Mouse (Mus musculus): Measurements from ENCODE around the gene Fmnl2. TPM values are rescaled to one million over a fixed set of nuclear protein-coding genes. Genes with fewer than 3 reads are reported as not detected.

The Fmnl2 gene
- polyA plus RNA-seq, 1 experiment from 2014 or later: 8.6 TPM

DNA sequence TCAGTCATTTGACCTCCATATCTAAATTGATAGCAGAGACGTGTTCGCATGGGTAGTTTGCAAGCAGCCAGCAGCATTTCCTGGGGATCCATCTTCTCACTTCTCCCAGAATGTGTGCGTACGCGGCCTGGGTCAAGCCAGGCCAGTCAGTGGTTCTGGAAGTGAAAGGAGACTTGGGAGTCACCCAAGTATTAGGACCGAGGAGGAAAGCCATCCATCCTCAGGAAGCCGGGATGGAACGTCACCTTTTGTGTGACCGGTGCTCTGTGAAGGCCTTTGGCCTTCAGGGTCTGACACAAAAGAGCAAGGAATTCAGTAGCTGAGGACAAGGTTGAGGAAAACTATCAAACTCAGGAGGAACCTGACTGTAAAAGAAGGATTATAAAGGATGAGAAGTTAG, 136.9 kb downstream of the Fmnl2 start:
- Histone ChIP-seq H3K4me1 (replicated peaks) (peaks cover 16% of the 10 kb centered on the region), H3K27ac (replicated peaks) (no peak overlapping the region), H3K36me3 (no peaks in the 10 kb centered on the region), H3K4me2 (no peak overlapping the region), H3K9me3 (no peaks in the 10 kb centered on the region), H3K9ac (no peak overlapping the region), H3K4me3 (no peak overlapping the region), H3K27me3 (no peaks in the 10 kb centered on the region)
- ATAC-seq (ENCODE audit: low FRiP score, low read depth): no peak
- WGBS: 84% methylated on average over 9 of the region's 9 CpGs

DNA sequence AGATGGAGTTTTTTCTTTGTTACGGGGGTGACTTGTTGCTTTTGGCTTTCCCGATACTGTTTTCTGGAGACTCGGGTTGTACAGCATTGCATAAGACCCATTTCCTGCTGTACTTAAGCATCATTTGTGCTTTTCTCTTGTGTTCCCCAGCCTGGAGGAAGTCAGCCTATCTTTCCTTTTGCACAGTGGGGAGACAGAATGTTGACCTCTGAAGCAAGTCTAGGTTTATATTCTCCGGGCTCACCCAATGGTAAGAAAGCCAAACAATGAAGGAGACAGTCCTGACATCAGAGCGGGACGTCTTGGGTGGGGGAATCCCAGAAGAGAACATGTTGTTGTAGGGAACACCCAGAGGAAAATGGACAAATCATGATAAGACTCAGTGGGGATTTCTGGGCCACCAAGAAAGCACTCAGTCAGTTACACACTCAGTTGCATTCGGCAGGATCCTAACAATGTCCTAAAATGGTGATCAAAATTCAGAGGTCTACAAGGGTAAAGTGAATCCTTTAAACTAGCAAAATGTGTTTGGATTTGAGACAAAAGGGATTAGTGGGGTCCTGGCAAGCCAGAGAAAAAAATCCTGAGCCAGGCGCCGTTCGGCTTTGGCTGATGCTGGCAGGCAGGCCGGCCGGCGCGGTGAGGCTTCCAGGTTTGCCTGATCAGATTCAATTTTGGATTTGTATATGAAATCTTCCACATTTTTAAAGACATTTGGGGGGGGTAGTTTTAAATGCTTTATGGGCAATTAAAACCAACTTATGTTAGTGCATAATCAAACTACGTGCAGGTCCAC, 140.5 kb downstream of the Fmnl2 start:
- Histone ChIP-seq H3K9ac (no peak overlapping the region), H3K27me3 (no peaks in the 10 kb centered on the region), H3K4me3 (no peak overlapping the region), H3K4me2 (no peak overlapping the region), H3K27ac (replicated peaks) (no peak overlapping the region), H3K36me3 (no peaks in the 10 kb centered on the region), H3K9me3 (no peaks in the 10 kb centered on the region), H3K4me1 (replicated peaks) (peaks cover 11% of the 10 kb centered on the region)
- no peak for ATAC-seq (ENCODE audit: low FRiP score, low read depth)
- WGBS: 72% methylated on average over 15 of the region's 15 CpGs

DNA sequence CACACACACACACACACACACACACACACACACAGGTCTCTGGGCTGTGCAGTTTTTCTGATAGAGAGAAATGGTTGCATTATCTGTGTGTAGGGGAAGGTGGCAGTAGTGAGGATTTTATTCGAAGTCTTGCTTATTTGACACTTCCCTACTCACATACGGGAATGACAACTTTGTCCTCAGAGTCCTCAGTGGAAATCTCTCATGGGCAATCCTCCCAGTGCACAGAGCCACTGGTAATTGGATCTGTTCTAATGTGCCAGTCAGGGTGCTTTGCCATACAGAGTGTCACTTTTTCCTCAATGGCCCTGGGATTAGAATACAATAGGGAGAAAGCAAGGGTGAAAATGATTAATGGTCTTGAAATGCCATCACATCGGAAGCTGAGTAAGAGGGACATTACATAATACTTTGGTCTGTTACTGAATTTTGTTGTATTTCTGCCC, 141.9 kb downstream of the Fmnl2 start:
- ATAC-seq (ENCODE audit: low FRiP score, low read depth): peak; percentile 64; the same call in 1 of the 2 replicates
- WGBS: 33% methylated on average over 3 of the region's 3 CpGs
- no peak overlapping the region for H3K9ac ChIP-seq
- H3K36me3 ChIP-seq: no peaks in the 10 kb centered on the region
- H3K27ac ChIP-seq (replicated peaks): no peak overlapping the region
- no peak overlapping the region for H3K4me2 ChIP-seq
- H3K4me3 ChIP-seq: no peak overlapping the region
- no peaks in the 10 kb centered on the region for H3K27me3 ChIP-seq
- peaks cover 11% of the 10 kb centered on the region for H3K4me1 ChIP-seq (replicated peaks)
- H3K9me3 ChIP-seq: no peaks in the 10 kb centered on the region

DNA sequence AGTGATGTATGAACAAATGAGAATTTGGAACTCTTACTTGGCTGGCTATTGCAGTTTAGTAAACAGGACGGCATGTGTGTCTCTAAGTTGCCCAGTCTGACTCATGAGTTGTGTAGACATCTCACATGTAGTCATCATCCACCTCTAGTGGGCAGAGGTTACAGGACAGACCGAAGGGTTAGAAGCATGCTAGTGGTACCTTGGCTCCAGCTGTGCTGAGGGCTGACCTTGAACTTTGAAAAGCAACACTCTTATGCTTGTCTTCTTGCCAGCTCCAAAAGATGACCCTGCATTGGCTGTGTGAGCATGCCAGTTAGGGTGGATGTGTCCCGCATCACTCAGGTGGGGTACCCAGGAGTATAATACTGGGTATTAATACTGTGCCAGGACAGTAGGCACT, 142.8 kb downstream of the Fmnl2 start:
- Histone ChIP-seq H3K4me1 (replicated peaks) (peaks cover 11% of the 10 kb centered on the region), H3K4me2 (no peak overlapping the region), H3K9me3 (no peaks in the 10 kb centered on the region), H3K27ac (replicated peaks) (no peak overlapping the region), H3K9ac (no peak overlapping the region), H3K27me3 (no peaks in the 10 kb centered on the region), H3K4me3 (no peak overlapping the region), H3K36me3 (no peaks in the 10 kb centered on the region)
- 95% methylated on average over 3 of the region's 3 CpGs for WGBS
- ATAC-seq (ENCODE audit: low FRiP score, low read depth): 0 out of 2 replicates have a peak, but pooled peaks have one; percentile 4

DNA sequence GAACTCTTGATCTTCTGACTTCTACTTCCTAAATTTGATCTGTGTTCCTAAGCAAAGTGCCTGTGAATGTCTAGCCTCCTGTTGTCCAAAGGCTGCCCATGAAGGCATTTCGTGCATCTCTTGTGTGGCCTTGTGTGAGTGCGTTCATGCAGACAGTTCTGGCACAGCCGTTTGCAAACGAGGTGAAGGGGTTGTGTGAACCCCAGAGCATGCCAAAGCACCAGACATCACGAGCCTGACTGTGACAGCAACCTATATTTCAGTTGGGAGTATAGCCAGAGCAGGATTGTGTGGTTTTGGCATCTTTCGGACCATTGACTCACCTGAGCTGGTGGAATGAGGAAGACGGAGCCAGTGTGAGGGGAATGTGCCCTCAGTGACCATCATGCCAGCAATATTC, 148.5 kb downstream of the Fmnl2 start:
- no peak overlapping the region for H3K27ac ChIP-seq (replicated peaks)
- no peak overlapping the region for H3K9ac ChIP-seq
- no peaks in the 10 kb centered on the region for H3K27me3 ChIP-seq
- no peak overlapping the region for H3K4me2 ChIP-seq
- no peaks in the 10 kb centered on the region for H3K9me3 ChIP-seq
- 48% methylated on average over 7 of the region's 7 CpGs for WGBS
- H3K4me1 ChIP-seq (replicated peaks): peaks cover 27% of the 10 kb centered on the region
- no peak overlapping the region for H3K4me3 ChIP-seq
- H3K36me3 ChIP-seq: no peaks in the 10 kb centered on the region
- ATAC-seq (ENCODE audit: low FRiP score, low read depth): no peak

DNA sequence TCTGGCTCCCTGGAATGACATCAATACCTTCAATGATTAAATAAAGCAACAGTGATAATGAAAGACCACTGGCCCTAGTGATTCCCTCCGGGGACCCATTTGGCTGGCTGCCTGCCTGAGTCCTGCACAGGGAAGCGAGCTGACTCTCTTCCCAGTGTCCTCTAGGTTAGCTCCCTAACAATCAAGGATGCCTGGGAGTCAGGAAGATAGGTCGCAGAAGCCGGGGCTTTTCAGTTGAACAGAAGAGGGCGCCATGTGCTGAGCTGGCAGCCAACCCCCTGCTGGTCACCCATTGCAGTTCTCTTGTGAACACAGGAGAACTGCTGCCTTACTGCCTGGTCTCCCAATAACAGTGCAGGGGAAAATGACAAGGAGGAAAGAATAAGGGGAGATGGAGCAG, 149.5 kb downstream of the Fmnl2 start:
- Histone ChIP-seq H3K4me3 (no peak overlapping the region), H3K9ac (no peak overlapping the region), H3K4me1 (replicated peaks) (peaks cover 31% of the 10 kb centered on the region), H3K4me2 (no peak overlapping the region), H3K27ac (replicated peaks) (no peak overlapping the region), H3K27me3 (no peaks in the 10 kb centered on the region), H3K36me3 (no peaks in the 10 kb centered on the region), H3K9me3 (no peaks in the 10 kb centered on the region)
- WGBS: 13% methylated on average over 5 of the region's 5 CpGs
- no peak for ATAC-seq (ENCODE audit: low FRiP score, low read depth)

DNA sequence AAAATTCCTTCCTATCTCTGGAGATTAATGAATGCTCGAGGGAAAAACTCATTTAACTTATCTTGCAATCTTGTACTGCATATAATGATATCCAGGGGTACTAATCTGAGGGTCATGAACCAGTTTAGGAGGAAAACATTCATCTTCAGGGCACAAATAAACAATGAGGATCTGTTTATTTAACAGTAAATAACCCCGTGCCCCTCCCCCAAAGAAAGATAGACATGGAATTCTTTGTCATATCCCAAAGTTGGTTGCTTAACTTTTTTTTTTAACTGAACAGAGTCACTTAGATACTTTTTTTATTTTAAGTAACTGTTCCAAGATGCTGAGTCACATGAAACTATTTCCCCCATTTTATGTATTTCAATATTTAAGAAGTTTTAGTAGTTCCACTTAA, 155.4 kb downstream of the Fmnl2 start:
- H3K4me3 ChIP-seq: no peak overlapping the region
- WGBS: 68% methylated on average over 2 of the region's 2 CpGs
- no peaks in the 10 kb centered on the region for H3K36me3 ChIP-seq
- H3K4me1 ChIP-seq (replicated peaks): peaks cover 19% of the 10 kb centered on the region; the same call in 1 of the 2 replicates
- no peak overlapping the region for H3K4me2 ChIP-seq
- no peaks in the 10 kb centered on the region for H3K9me3 ChIP-seq
- H3K27me3 ChIP-seq: no peaks in the 10 kb centered on the region
- no peak overlapping the region for H3K27ac ChIP-seq (replicated peaks)
- ATAC-seq (ENCODE audit: low FRiP score, low read depth): no peak
- no peak overlapping the region for H3K9ac ChIP-seq

DNA sequence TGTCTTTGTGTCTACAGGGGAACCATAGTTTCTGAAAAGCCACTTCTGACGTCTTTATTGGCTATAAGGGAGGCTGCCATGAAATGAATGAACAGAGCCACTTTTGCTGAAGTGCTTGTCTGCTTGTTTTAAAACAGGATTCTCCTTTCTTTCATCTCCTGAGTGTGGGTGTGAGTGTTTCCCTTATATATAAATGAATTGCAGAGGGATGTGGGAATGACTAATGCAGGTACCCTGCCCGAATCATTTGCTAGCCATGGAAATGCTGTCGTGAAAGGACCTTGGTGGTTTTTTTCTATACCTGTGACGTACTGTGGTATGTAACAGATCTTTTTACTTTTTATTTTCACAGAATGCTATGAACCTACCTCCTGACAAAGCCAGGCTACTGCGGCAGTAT, 156.8 kb downstream of the Fmnl2 start:
- ATAC-seq (ENCODE audit: low FRiP score, low read depth): no peak
- WGBS: 76% methylated on average over 5 of the region's 5 CpGs
- Histone ChIP-seq H3K27ac (replicated peaks) (no peak overlapping the region), H3K27me3 (no peaks in the 10 kb centered on the region), H3K9ac (no peak overlapping the region), H3K4me1 (replicated peaks) (peaks cover 13% of the 10 kb centered on the region; the same call in 1 of the 2 replicates), H3K4me2 (no peak overlapping the region), H3K9me3 (no peaks in the 10 kb centered on the region), H3K36me3 (no peaks in the 10 kb centered on the region), H3K4me3 (no peak overlapping the region)

DNA sequence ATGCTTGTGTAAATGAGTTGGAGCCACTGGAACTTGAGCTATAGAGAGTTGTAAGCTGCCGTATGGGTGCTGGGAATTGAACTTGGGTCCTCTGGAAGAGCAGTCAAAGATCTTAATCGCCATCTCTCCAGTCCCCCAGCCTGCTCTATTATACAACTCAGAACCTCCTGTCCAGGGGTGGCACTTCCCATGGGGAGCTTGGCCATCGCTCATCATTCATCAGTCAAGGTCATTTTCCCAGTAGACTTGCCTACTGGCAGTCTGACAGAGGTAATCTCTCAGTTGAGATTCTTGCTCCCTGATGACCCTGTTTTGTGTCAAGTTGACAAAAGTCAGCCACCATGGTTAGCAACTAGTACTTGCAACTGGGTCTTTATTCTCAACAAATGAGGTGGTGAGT, 165.3 kb downstream of the Fmnl2 start:
- H3K4me2 ChIP-seq: no peak overlapping the region
- H3K4me3 ChIP-seq: no peak overlapping the region
- no peaks in the 10 kb centered on the region for H3K27me3 ChIP-seq
- H3K4me1 ChIP-seq (replicated peaks): no peaks in the 10 kb centered on the region
- H3K9me3 ChIP-seq: no peaks in the 10 kb centered on the region
- WGBS: 94% methylated on average over 3 of the region's 3 CpGs
- no peak for ATAC-seq (ENCODE audit: low FRiP score, low read depth)
- H3K27ac ChIP-seq (replicated peaks): no peak overlapping the region
- no peaks in the 10 kb centered on the region for H3K36me3 ChIP-seq
- H3K9ac ChIP-seq: no peak overlapping the region

DNA sequence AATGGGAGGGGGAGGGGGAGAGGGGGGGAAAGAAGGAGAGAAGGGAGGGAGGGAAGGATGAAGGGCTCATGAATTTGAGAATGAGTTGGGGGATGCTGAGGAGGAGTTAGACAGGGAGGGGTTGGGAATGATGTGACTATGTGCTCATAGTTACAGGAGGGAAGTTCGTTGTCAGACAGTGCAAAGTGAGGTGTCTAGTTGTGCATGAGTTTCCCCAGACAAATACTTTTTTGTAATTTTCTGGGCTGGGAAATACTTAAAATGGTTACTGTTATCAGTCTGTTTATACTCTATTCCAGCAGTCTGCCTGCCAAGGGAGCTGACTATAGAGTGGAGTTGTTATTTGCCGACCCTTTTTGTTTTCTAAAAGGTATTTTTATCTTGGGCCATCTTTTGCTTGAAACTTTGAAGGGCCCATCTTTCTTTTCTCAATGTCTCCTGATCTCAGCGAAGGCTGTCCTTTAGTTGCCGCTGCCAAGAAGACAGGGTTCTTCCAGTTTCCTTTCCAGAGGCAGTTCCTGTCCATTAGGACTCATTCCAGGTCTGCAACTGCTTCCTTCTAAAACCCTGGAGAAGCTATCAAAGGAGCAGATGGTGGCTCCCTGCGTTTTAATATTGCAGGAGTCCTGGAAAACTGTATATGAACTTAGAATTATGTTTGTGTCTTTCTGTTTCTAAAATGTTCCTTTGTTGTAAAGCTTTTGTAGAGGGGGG, 168.6 kb downstream of the Fmnl2 start:
- peaks cover 11% of the 10 kb centered on the region; the same call in 1 of the 2 replicates for H3K4me1 ChIP-seq (replicated peaks)
- H3K27me3 ChIP-seq: no peaks in the 10 kb centered on the region
- H3K9ac ChIP-seq: no peak overlapping the region
- ATAC-seq (ENCODE audit: low FRiP score, low read depth): no peak
- whole genome bisulfite sequencing: 79% methylated on average over 5 of the region's 5 CpGs
- no peak overlapping the region for H3K4me3 ChIP-seq
- no peaks in the 10 kb centered on the region for H3K36me3 ChIP-seq
- H3K27ac ChIP-seq (replicated peaks): no peak overlapping the region
- no peaks in the 10 kb centered on the region for H3K9me3 ChIP-seq
- no peak overlapping the region for H3K4me2 ChIP-seq

DNA sequence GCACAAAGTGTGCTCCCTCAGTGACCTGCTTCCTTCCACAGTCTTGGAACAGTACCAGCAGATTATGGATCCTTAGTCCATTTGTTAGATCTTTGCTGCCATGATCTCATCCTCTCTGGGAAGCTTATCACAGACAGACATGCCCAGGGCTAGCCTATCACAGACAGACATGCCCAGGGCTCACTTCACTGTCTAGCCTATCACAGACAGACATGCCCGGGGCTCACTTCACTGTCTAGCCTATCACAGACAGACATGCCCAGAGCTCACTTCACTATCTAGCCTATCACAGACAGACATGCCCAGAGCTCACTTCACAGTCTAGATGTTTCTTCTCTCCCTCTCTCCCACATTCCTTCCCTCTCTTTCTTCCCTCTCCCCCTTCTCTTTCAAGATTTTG, 171.2 kb downstream of the Fmnl2 start:
- peaks cover 11% of the 10 kb centered on the region; the same call in 1 of the 2 replicates for H3K4me1 ChIP-seq (replicated peaks)
- WGBS: 95% methylated on average over 1 of the region's 1 CpGs
- no peak for ATAC-seq (ENCODE audit: low FRiP score, low read depth)

DNA sequence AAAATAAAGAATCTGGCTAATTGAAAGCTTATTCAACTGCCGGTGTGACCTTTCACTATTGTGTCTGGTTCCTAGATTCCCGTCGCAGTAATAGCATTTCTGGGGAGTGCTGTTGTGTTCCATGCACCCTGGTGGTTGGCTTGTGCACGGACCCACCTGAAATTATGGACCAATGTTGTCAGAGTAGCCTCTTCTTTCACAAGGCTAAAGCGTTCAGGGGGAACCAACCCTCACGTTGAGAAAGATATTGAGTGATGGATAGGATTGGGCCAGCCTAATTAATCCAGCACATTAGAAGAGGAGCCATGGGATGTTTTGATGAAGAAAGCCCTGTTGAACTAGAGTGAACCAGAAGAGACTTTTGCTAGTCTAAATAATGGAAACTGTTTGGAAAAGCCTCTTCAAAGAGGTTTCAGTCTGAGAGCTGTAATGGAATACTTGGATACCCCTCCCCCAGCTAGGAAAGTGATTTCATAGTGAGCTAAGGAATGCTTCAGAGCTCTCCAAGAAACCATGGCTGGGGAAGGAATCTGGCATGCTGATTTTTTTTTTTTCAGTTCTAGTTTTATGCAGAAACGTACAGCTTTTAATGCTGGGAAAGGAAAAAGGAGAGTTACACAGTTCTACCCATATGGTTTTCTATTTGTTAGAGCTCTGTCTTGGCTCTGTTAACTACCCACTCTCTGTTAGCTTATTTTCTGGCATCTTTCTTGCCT, 172.2 kb downstream of the Fmnl2 start:
- 48% methylated on average over 7 of the region's 7 CpGs for WGBS
- no peak overlapping the region for H3K9ac ChIP-seq
- peaks cover 11% of the 10 kb centered on the region; the same call in 1 of the 2 replicates for H3K4me1 ChIP-seq (replicated peaks)
- H3K27ac ChIP-seq (replicated peaks): peak overlapping the region; percentile 56
- H3K36me3 ChIP-seq: no peaks in the 10 kb centered on the region
- H3K4me2 ChIP-seq: no peak overlapping the region
- no peaks in the 10 kb centered on the region for H3K9me3 ChIP-seq
- no peaks in the 10 kb centered on the region for H3K27me3 ChIP-seq
- no peak overlapping the region for H3K4me3 ChIP-seq
- ATAC-seq (ENCODE audit: low FRiP score, low read depth): peak; percentile 28; the same call in 1 of the 2 replicates

More for the DNA sequence above, 171.2 kb downstream of the Fmnl2 start:
- no peaks in the 10 kb centered on the region for H3K36me3 ChIP-seq
- H3K4me2 ChIP-seq: no peak overlapping the region
- H3K27ac ChIP-seq (replicated peaks): no peak overlapping the region
- H3K27me3 ChIP-seq: no peaks in the 10 kb centered on the region
- no peaks in the 10 kb centered on the region for H3K9me3 ChIP-seq
- no peak overlapping the region for H3K4me3 ChIP-seq
- H3K9ac ChIP-seq: no peak overlapping the region

Data from hindbrain, embryonic 15.5 days (tissue).